Mouse (Mus musculus) MEL (cell line): ENCODE data around the gene Mier3. TPM values are rescaled to one million over a fixed set of nuclear protein-coding genes. Genes with fewer than 3 reads are reported as not detected.

Experiments used
- DNase-seq: peaks from one replicate; pipeline ENCODE4 v3.0.0; 2011; ENCODE audit warnings: low read depth, low spot score
- H3K27ac ChIP-seq: 2 replicates; pipeline ENCODE4 v1.5.1; 2012; ENCODE audit warnings: low read depth, mild to moderate bottlenecking, control low read depth, low read length, moderate library complexity; ENCODE audit not compliant: control insufficient read depth
- H3K27me3 ChIP-seq, 2 experiments: fragments of 150-350 bp in 1 of 2; sonication (generic) in 1 of 2; 2 replicates each; pipeline ENCODE4 v1.6.1; 2012; ENCODE audit warnings: low read length in 2 of 2, mild to moderate bottlenecking in 2 of 2, improper control_type of control experiment in 1 of 2, moderate library complexity in 1 of 2; ENCODE audit not compliant: insufficient read depth in 2 of 2, control insufficient read depth in 1 of 2
- H3K36me3 ChIP-seq, 2 experiments: 2 replicates each; pipeline ENCODE4 v1.6.1; 2012 to 2014; ENCODE audit warnings: low read length in 2 of 2, improper control_type of control experiment in 1 of 2, inconsistent platforms in 1 of 2, mild to moderate bottlenecking in 1 of 2; ENCODE audit not compliant: insufficient read depth in 2 of 2, control insufficient read depth in 1 of 2
- H3K4me1 ChIP-seq, 2 experiments: fragments of 150-350 bp in 1 of 2; sonication (generic) in 1 of 2; 2 replicates each; pipeline ENCODE4 v1.6.1; 2012; ENCODE audit warnings: low read length in 2 of 2, improper control_type of control experiment in 1 of 2, mild to moderate bottlenecking in 1 of 2; ENCODE audit not compliant: insufficient read depth in 2 of 2, control insufficient read depth in 1 of 2
- H3K4me3 ChIP-seq, 2 experiments: fragments of 150-350 bp in 1 of 2; sonication (generic) in 1 of 2; 2 replicates each; pipeline ENCODE4 v1.5.1; 2012; ENCODE audit warnings: low read depth in 2 of 2, low read length in 2 of 2, mild to moderate bottlenecking in 2 of 2, moderate library complexity in 2 of 2, control low read depth in 1 of 2, improper control_type of control experiment in 1 of 2; ENCODE audit not compliant: control insufficient read depth in 1 of 2, insufficient read depth in 1 of 2
- H3K79me2 ChIP-seq: 2 replicates; pipeline ENCODE4 v1.6.1; 2012; ENCODE audit warnings: mild to moderate bottlenecking, low read length, moderate library complexity; ENCODE audit not compliant: control insufficient read depth, poor library complexity, insufficient read depth
- H3K9ac ChIP-seq: 2 replicates; pipeline ENCODE4 v1.6.1; 2012; ENCODE audit warnings: low read depth, mild to moderate bottlenecking, control low read depth, low read length, moderate library complexity; ENCODE audit not compliant: control insufficient read depth, poor library complexity, severe bottlenecking
- H3K9me3 ChIP-seq: fragments of 150-350 bp; sonication (generic); replicated peaks from 2 replicates; pipeline ENCODE4 v1.6.1; 2012; ENCODE audit warnings: mild to moderate bottlenecking, low read length, improper control_type of control experiment, moderate library complexity; ENCODE audit not compliant: insufficient read depth
- ELF1 ChIP-seq: IDR thresholded peaks from 2 replicates; pipeline ENCODE4 v1.6.1; 2014; ENCODE audit warnings: low read depth, mild to moderate bottlenecking, inconsistent platforms, low read length, improper control_type of control experiment, moderate library complexity
- GABPA ChIP-seq: IDR thresholded peaks from 2 replicates; pipeline ENCODE4 v1.6.1; 2012; ENCODE audit warnings: low read depth, mild to moderate bottlenecking, inconsistent platforms, low read length, improper control_type of control experiment, moderate library complexity
- GATA1 ChIP-seq: IDR thresholded peaks from 2 replicates; pipeline ENCODE4 v1.6.1; 2011; ENCODE audit warnings: low read depth, low read length, improper control_type of control experiment
- KAT2A ChIP-seq: conservative IDR thresholded peaks from 2 replicates; pipeline ENCODE4 v1.6.1; 2012; ENCODE audit warnings: low read depth, low read length, improper control_type of control experiment, inconsistent platforms
- MAFK ChIP-seq: IDR thresholded peaks from 2 replicates; pipeline ENCODE4 v1.6.1; 2011; ENCODE audit warnings: low read depth, mild to moderate bottlenecking, low read length, improper control_type of control experiment, borderline replicate concordance
- MEF2A ChIP-seq: IDR thresholded peaks from 2 replicates; pipeline ENCODE4 v1.6.1; 2014; ENCODE audit warnings: low read depth, mild to moderate bottlenecking, inconsistent platforms, low read length, improper control_type of control experiment; ENCODE audit not compliant: poor library complexity, insufficient replicate concordance, severe bottlenecking; ENCODE audit errors: extremely low read depth
- MXI1 ChIP-seq: IDR thresholded peaks from 2 replicates; pipeline ENCODE4 v1.6.1; 2011; ENCODE audit warnings: mild to moderate bottlenecking, low read depth, low read length, improper control_type of control experiment
- NELFE ChIP-seq: IDR thresholded peaks from 2 replicates; pipeline ENCODE4 v1.6.1; 2011; ENCODE audit warnings: low read depth, low read length, improper control_type of control experiment
- NRF1 ChIP-seq: IDR thresholded peaks from 2 replicates; pipeline ENCODE4 v1.6.1; 2014; ENCODE audit warnings: low read depth, mild to moderate bottlenecking, inconsistent platforms, low read length, improper control_type of control experiment, moderate library complexity; ENCODE audit not compliant: poor library complexity, insufficient read depth, severe bottlenecking
- POLR2A ChIP-seq, 2 experiments: IDR thresholded peaks; 2 replicates each; pipeline ENCODE4 v1.6.1; 2011 to 2012; ENCODE audit warnings: low read length in 2 of 2, mild to moderate bottlenecking in 2 of 2, control low read depth in 1 of 2, improper control_type of control experiment in 1 of 2, low read depth in 1 of 2, moderate library complexity in 1 of 2; ENCODE audit not compliant: control insufficient read depth in 1 of 2, insufficient read depth in 1 of 2, poor library complexity in 1 of 2
- POLR2AphosphoS5 ChIP-seq: IDR thresholded peaks from 2 replicates; pipeline ENCODE4 v1.6.1; 2012; ENCODE audit warnings: low read depth, borderline replicate concordance, mild to moderate bottlenecking, inconsistent platforms, low read length, moderate library complexity, mixed read lengths
- RCOR1 ChIP-seq: IDR thresholded peaks from 2 replicates; pipeline ENCODE4 v1.6.1; 2012; ENCODE audit warnings: low read depth, mild to moderate bottlenecking, inconsistent platforms, low read length, improper control_type of control experiment
- SIN3A ChIP-seq: IDR thresholded peaks from 2 replicates; pipeline ENCODE4 v1.6.1; 2012; ENCODE audit warnings: low read length, improper control_type of control experiment, inconsistent platforms
- UBTF ChIP-seq: IDR thresholded peaks from 2 replicates; pipeline ENCODE4 v1.6.1; 2012; ENCODE audit warnings: low read depth, mild to moderate bottlenecking, inconsistent platforms, low read length, improper control_type of control experiment, moderate library complexity, borderline replicate concordance; ENCODE audit not compliant: insufficient read depth
- USF2 ChIP-seq, 2 experiments: IDR thresholded peaks; 2 replicates each; pipeline ENCODE4 v1.6.1; 2011 to 2012; ENCODE audit warnings: improper control_type of control experiment in 2 of 2, low read length in 2 of 2, borderline replicate concordance in 1 of 2, inconsistent platforms in 1 of 2, low read depth in 1 of 2, mild to moderate bottlenecking in 1 of 2; ENCODE audit not compliant: insufficient read depth in 1 of 2
- polyA plus RNA-seq, 2 experiments: library from polyadenylated mRNA; stranded (reverse) in 1 of 2; unstranded in 1 of 2; fragments of >175 nt in 1 of 2; fragments of >200 nt in 1 of 2; gene quantifications; 2 replicates each; pipeline versions ENCODE4 v1.2.1 to v1.2.4; 2012; ENCODE audit warnings: low replicate concordance in 2 of 2, low read depth in 1 of 2; ENCODE audit not compliant: insufficient read length in 2 of 2, insufficient read depth in 1 of 2, missing spikeins in 1 of 2
- total RNA-seq: library from RNA; depleted of rRNA; stranded (reverse); fragments of 300-350 nt; gene quantifications from 2 replicates; pipeline ENCODE4 v1.2.3, GENCODE M21; 2012

Gene Mier3
- total and polyA plus RNA-seq, 3 experiments, result 12.6 to 15.8 TPM; not detected in 1

- H3K27me3 ChIP-seq, result no peaks in the 10 kb centered on the region
- TF ChIP-seq ELF1, result no peak
- no peak for TF ChIP-seq GATA1
- no peak for TF ChIP-seq MXI1
- TF ChIP-seq GABPA, result no peak
- no peak for TF ChIP-seq UBTF
- TF ChIP-seq USF2 (IDR thresholded peaks at IDR 0.05; ENCODE audit: borderline replicate concordance in 1 of 2, insufficient read depth in 1 of 2, low read depth in 1 of 2, low read length in 2 of 2), result no peak
- TF ChIP-seq POLR2AphosphoS5, result no peak
- no peak for TF ChIP-seq KAT2A
- no peak for TF ChIP-seq SIN3A
- TF ChIP-seq MAFK, result no peak
- TF ChIP-seq MEF2A, result no peak
- TF ChIP-seq NRF1, result no peak
- TF ChIP-seq NELFE, result no peak
- no peak for TF ChIP-seq RCOR1
- no peak overlapping the region for H3K27ac ChIP-seq
- DNase-seq, result no peak
- peaks cover 2 to 11% of the 10 kb centered on the region in 2 experiments; a peak in 3 of 4 replicates for H3K36me3 ChIP-seq
- no peaks in the 10 kb centered on the region; the same call in 1 of the 2 replicates for H3K79me2 ChIP-seq
- no peaks in the 10 kb centered on the region for H3K9me3 ChIP-seq
- no peak overlapping the region for H3K9ac ChIP-seq
- no peak overlapping the region for H3K4me3 ChIP-seq
- H3K4me1 ChIP-seq, result peaks cover 0 to 2% of the 10 kb centered on the region in 2 experiments; a peak in 1 of 4 replicates
These were observed 38.9 kb downstream of the Mier3 start for GRCm38 (mm10) chr13:111719726-111720125.

DNA sequence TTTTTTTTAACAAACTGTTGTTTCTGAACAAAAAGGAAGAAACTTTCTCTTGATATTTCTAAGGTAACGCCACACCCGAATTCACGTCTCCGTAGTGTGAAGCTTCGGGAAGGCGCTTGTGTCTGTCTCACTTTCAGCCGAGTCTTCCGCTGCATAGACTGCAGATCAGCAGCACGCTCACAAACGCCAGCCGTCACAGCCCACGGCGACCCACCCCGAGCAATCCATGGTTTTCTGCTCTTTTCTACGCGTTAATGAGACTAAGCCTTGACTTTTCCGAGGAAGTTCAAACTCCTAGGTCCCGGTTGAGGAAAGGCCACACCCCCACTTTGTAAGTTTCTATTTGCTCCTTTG, 44.0 kb downstream of the Mier3 start:
- H3K79me2 ChIP-seq, result no peaks in the 10 kb centered on the region; the same call in 1 of the 2 replicates
- no peaks in the 10 kb centered on the region for H3K9me3 ChIP-seq
- peak overlapping the region; percentile 78 for H3K9ac ChIP-seq
- H3K36me3 ChIP-seq, result peaks cover 0 to 2% of the 10 kb centered on the region in 2 experiments; a peak in 1 of 4 replicates
- peaks cover 0 to 4% of the 10 kb centered on the region in 2 experiments; a peak in 2 of 4 replicates for H3K4me1 ChIP-seq
- peak overlapping the region; percentile 85 to 89 for H3K4me3 ChIP-seq
- H3K27ac ChIP-seq, result peak overlapping the region; percentile 52; the same call in 1 of the 2 replicates
- DNase-seq, result no peak
- no peaks in the 10 kb centered on the region for H3K27me3 ChIP-seq
- TF ChIP-seq SIN3A (peak; percentile 19; the same call in 1 of the 2 replicates), POLR2A (IDR thresholded peaks at IDR 0.05; ENCODE audit: control insufficient read depth in 1 of 2, insufficient read depth in 1 of 2, low read depth in 1 of 2, low read length in 2 of 2, poor library complexity in 1 of 2) (0 out of 4 replicates have a peak, but pooled peaks of 1 of the 2 experiments have one; percentile 27), NELFE (no peak)
